In the genomic region with DNA sequence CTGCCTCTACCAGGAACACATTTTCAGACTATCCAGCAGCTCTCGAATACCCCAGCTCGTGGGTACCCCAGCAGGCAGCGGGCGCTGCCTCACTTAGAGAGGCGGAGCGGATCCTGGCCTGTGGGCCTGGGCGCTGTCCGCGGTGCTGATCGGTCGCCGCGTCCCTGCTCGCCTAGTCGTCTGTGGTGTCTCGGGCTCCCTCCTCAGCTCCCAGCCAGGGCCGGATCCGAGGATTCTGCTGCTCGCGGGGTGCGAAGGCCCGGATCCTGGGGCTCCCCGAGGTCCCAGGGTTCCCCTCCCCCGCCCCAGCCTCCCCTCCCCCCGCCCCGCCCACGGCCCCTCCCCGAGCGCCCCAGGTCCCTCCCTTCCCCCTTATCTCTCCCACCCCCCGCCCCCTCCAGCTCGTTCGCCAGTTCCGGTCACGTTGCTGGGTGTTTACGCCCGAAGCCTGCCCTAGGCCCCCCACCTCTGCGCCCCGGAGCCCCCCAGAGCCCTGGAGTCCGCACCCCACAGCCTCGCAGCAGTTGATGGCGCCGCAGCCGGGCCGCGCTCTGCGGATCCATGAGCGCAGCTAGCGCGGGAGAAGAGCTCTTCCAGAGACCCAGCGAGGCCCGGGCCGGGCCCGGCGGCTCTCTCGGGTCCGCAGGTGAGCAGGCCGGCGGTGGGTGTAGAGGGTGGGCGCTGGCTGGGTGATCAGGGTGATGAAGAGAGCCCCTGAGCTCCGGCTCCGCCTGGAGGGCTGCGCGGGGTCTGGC, we compare ENCODE assay signal across 8 mouse cellular contexts. TPM values are rescaled to one million over a fixed set of nuclear protein-coding genes. Genes with fewer than 3 reads are reported as not detected.
DNase-seq lines count a peak whose midpoint lies in the region; ATAC-seq and TF ChIP-seq lines count a peak whose summit lies in the region.

Ccdc92b (plus strand) TSS at position 405 of the 755 bp plus-strand sequence.

- no peaks in the 10 kb centered on the region for H3K9me3 ChIP-seq in lung, postnatal 0 days (ENCODE audit: low read length)

- H3K4me3 ChIP-seq in lung, postnatal 0 days (ENCODE audit: low read depth, low read length): no peak within 1 kb of the TSS

- no peak within 1 kb of the TSS for H3K9ac ChIP-seq in lung, postnatal 0 days (replicated peaks; ENCODE audit: low read depth)

- H3K4me1 ChIP-seq in lung, postnatal 0 days (ENCODE audit: insufficient read depth, low read depth, low read length): no peaks in the 10 kb centered on the region

- TF ChIP-seq EP300 in lung, postnatal 0 days (IDR thresholded peaks at IDR 0.05): no peak

- peak within 1 kb of the TSS; percentile 19; the same call in 1 of the 2 replicates for H3K4me2 ChIP-seq in lung, postnatal 0 days (replicated peaks; ENCODE audit: low read depth, low read length)

- WGBS in lung, postnatal 0 days: under 1% methylated on average over 44 of the region's 63 CpGs

- H3K36me3 ChIP-seq in lung, postnatal 0 days (ENCODE audit: insufficient read depth, low read length): no peaks in the 10 kb centered on the region

- peak; percentile 30 for TF ChIP-seq CTCF in lung, postnatal 0 days (IDR thresholded peaks at IDR 0.05)

- no peak within 1 kb of the TSS for H3K27ac ChIP-seq in lung, postnatal 0 days (ENCODE audit: low read length)

- peak; percentile 65 for DNase-seq in MN1 (ENCODE audit: low spot score)
- peak; percentile 73 for DNase-seq in cerebellum, adult 8-10 months
- DNase-seq in forelimb bud, embryonic 11.5 days (ENCODE audit: low read depth, low spot score): peak; percentile 89
- DNase-seq in heart, postnatal 4 days: peak; percentile 91
- peak; percentile 51 to 68 for DNase-seq in layer of hippocampus, adult 8-10 months (ENCODE audit: low spot score in 2 of 2)
- DNase-seq in lung, postnatal 0 days (ENCODE audit: low spot score): peak; percentile 70
- peak; percentile 86 for DNase-seq in ovary, postnatal 14 days (ENCODE audit: low spot score)
- peak; percentile 81 for DNase-seq in thymus, postnatal 25 days

- peaks cover 11% of the 10 kb centered on the region for H3K27me3 ChIP-seq in lung, postnatal 0 days (replicated peaks; ENCODE audit: insufficient read depth, low read length)

- peak; percentile 85 for ATAC-seq in lung, postnatal 0 days

RNA-seq across cellular contexts. Expression of gene Ccdc92b, which starts in this region (rescaled TPM):
- under 1 TPM; 0.60 to 0.72 TPM for total RNA-seq in heart, postnatal 4 days (2021)
- total RNA-seq in layer of hippocampus, adult 8-10 months (2022): 10 to 100 TPM; 23.2 to 28.6 (median 24.6) TPM
- 0.69 and 0.85 TPM in 2 replicates for polyA plus RNA-seq in lung, postnatal 0 days (2015; fragmentation: Nextera tagmentation; extraction: Ambion mirVana)

Comparison
In these comparisons a context has a peak if more than half of its experiments do, and no peak if none do; other contexts are left out.
1. RNA of gene Ccdc92b (total RNA-seq): 23.2 to 28.6 TPM in layer of hippocampus, adult 8-10 months; 0.60 to 0.72 TPM in heart, postnatal 4 days; every median in the first group is over 10 times any median in the second.
2. Peak in DNase-seq in heart, postnatal 4 days; RNA of the gene not detected or under 1 TPM.
3. Peak in DNase-seq, ATAC-seq and H3K4me2 ChIP-seq in lung, postnatal 0 days; RNA of the gene not detected or under 1 TPM.
4. Peak in every context shown above with its lines, with median percentiles within 50 percentile points of each other: DNase-seq.